Mouse (Mus musculus) embryonic facial prominence, embryonic 15.5 days (tissue): ENCODE data around the gene Sirt4. TPM values are rescaled to one million over a fixed set of nuclear protein-coding genes. Genes with fewer than 3 reads are reported as not detected.

ENCODE experiments used
- ATAC-seq: fragments of 200-750 bp; cut with Nextera tagmentation; 2 replicates; pipeline ENCODE4 v1.8.0; 2017; ENCODE audit warnings: low read depth, moderate TSS enrichment; ENCODE audit not compliant: insufficient number of reproducible peaks, low FRiP score, low TSS enrichment
- H3K27ac ChIP-seq: fragments of 300-500 bp; sonication (generic); replicated peaks from 2 replicates; pipeline ENCODE4 v1.5.1; 2015; ENCODE audit warnings: mild to moderate bottlenecking, inconsistent platforms
- H3K27me3 ChIP-seq: fragments of 300-500 bp; sonication (generic); 2 replicates; pipeline ENCODE4 v1.6.1; 2015; ENCODE audit warnings: inconsistent platforms
- H3K36me3 ChIP-seq: fragments of 300-500 bp; sonication (generic); 2 replicates; pipeline ENCODE4 v1.6.1; 2015; ENCODE audit warnings: mild to moderate bottlenecking, inconsistent platforms
- H3K4me1 ChIP-seq: fragments of 300-500 bp; sonication (generic); 2 replicates; pipeline ENCODE4 v1.6.1; 2015; ENCODE audit warnings: inconsistent platforms
- H3K4me2 ChIP-seq: fragments of 300-500 bp; sonication (generic); replicated peaks from 2 replicates; pipeline ENCODE4 v1.6.1; 2015; ENCODE audit warnings: mild to moderate bottlenecking, inconsistent platforms
- H3K4me3 ChIP-seq: fragments of 300-500 bp; sonication (generic); replicated peaks from 2 replicates; pipeline ENCODE4 v1.5.1; 2015; ENCODE audit warnings: mild to moderate bottlenecking, inconsistent platforms
- H3K9ac ChIP-seq: fragments of 300-500 bp; sonication (generic); 2 replicates; pipeline ENCODE4 v1.6.1; 2015; ENCODE audit warnings: inconsistent platforms
- H3K9me3 ChIP-seq: fragments of 300-500 bp; sonication (generic); replicated peaks from 2 replicates; pipeline ENCODE4 v1.6.1; 2016; ENCODE audit warnings: inconsistent platforms
- WGBS: fragments of 180-500 bp; shearing (Covaris S2); methylation state at CpG from one replicate; pipeline ENCODE4 v1.1.7; 2015; 5-methylcytosine and 5-hydroxymethylcytosine counted together
- polyA plus RNA-seq: library from polyadenylated mRNA; unstranded; fragments of >200 nt; fragmentation: Nextera tagmentation; extraction: Ambion mirVana; gene quantifications from 2 replicates; pipeline ENCODE4 v1.2.1, GENCODE M21; 2015

Gene Sirt4
- polyA plus RNA-seq, 1 experiment from 2014 or later: 29.2 TPM

- peak overlapping the region; percentile 90 for H3K9ac ChIP-seq
- H3K4me2 ChIP-seq: peak overlapping the region; percentile 89
- H3K36me3 ChIP-seq: no peaks in the 10 kb centered on the region
- ATAC-seq: peak; percentile 20; the same call in 1 of the 2 replicates
- no peaks in the 10 kb centered on the region for H3K9me3 ChIP-seq
- under 1% methylated on average over 57 of the region's 73 CpGs for WGBS
- H3K4me1 ChIP-seq: peaks cover 56% of the 10 kb centered on the region
- H3K27ac ChIP-seq: peak overlapping the region; percentile 82
- peak overlapping the region; percentile 96 for H3K4me3 ChIP-seq
- H3K27me3 ChIP-seq: no peaks in the 10 kb centered on the region; the same call in 1 of the 2 replicates
Measured at GRCm38 (mm10) chr5:115430187-115430960, 54.2 kb downstream of the Sirt4 start.

GRCm38 (mm10) chr5:115429359-115430186, 55.0 kb downstream of the Sirt4 start, which contains the start of gene Msi1:
Msi1 (plus strand) TSS chr5:115429599.
- H3K36me3 ChIP-seq: no peaks in the 10 kb centered on the region
- peaks cover 48% of the 10 kb centered on the region for H3K4me1 ChIP-seq
- peak; percentile 84 for ATAC-seq
- peak within 1 kb of the TSS; percentile 89 for H3K4me2 ChIP-seq
- peak within 1 kb of the TSS; percentile 96 for H3K4me3 ChIP-seq
- under 1% methylated on average over 55 of the region's 117 CpGs for WGBS
- H3K9me3 ChIP-seq: no peaks in the 10 kb centered on the region
- peak within 1 kb of the TSS; percentile 90 for H3K9ac ChIP-seq
- no peaks in the 10 kb centered on the region; the same call in 1 of the 2 replicates for H3K27me3 ChIP-seq
- peak within 1 kb of the TSS; percentile 82 for H3K27ac ChIP-seq

- Histone ChIP-seq H3K4me3 (peak overlapping the region; percentile 96), H3K27me3 (no peaks in the 10 kb centered on the region; the same call in 1 of the 2 replicates), H3K9ac (peak overlapping the region; percentile 90), H3K4me2 (peak overlapping the region; percentile 89), H3K27ac (peak overlapping the region; percentile 82), H3K4me1 (peaks cover 41% of the 10 kb centered on the region), H3K9me3 (no peaks in the 10 kb centered on the region), H3K36me3 (no peaks in the 10 kb centered on the region)
- no peak for ATAC-seq
- WGBS: 3% methylated on average over 20 of the region's 20 CpGs
Measured at GRCm38 (mm10) chr5:115428831-115429358, 55.6 kb downstream of the Sirt4 start.

Other genes starting within 250 kb of the Sirt4 start
- gene Pop5, start 248.9 kb downstream of the Sirt4 start, polyA plus RNA-seq: 90.1 and 92.0 TPM in 2 replicates
- 158 and 170 TPM in 2 replicates for gene Rnf10, start 211.8 kb downstream of the Sirt4 start, polyA plus RNA-seq
- gene Coq5, start 205.1 kb downstream of the Sirt4 start, polyA plus RNA-seq: 37.3 and 37.6 TPM in 2 replicates
- 1,800 and 1,802 TPM in 2 replicates for gene Dynll1, start 183.7 kb downstream of the Sirt4 start, polyA plus RNA-seq
- 263 and 264 TPM in 2 replicates for gene Srsf9, start 157.5 kb downstream of the Sirt4 start, polyA plus RNA-seq
- gene Gatc, start 143.5 kb downstream of the Sirt4 start, polyA plus RNA-seq: 28.7 and 33.9 TPM in 2 replicates
- gene Triap1, start 143.5 kb downstream of the Sirt4 start, polyA plus RNA-seq: 56.4 and 66.2 TPM in 2 replicates
- 850 and 892 TPM in 2 replicates for gene Cox6a1, start 135.7 kb downstream of the Sirt4 start, polyA plus RNA-seq
- gene Msi1, start 55.1 kb downstream of the Sirt4 start, polyA plus RNA-seq: 14.1 and 19.1 TPM in 2 replicates
- gene Pla2g1b, start 18.5 kb downstream of the Sirt4 start, polyA plus RNA-seq: not detected in 2 replicates
- gene Pxn, start 22.0 kb upstream of the Sirt4 start, polyA plus RNA-seq: 51.5 and 52.8 TPM in 2 replicates
- gene Rplp0, start 74.7 kb upstream of the Sirt4 start, polyA plus RNA-seq: 1,780 and 1,815 TPM in 2 replicates
- gene Gcn1l1, start 80.5 kb upstream of the Sirt4 start, polyA plus RNA-seq: 36.2 and 36.4 TPM in 2 replicates
- gene Rab35, start 147.2 kb upstream of the Sirt4 start, polyA plus RNA-seq: 17.6 and 17.8 TPM in 2 replicates
- gene Bicdl1, start 246.9 kb upstream of the Sirt4 start, polyA plus RNA-seq: 16.0 and 17.6 TPM in 2 replicates